Mouse (Mus musculus): Measurements from ENCODE around the gene Ldb2.

Gene Ldb2

DNA sequence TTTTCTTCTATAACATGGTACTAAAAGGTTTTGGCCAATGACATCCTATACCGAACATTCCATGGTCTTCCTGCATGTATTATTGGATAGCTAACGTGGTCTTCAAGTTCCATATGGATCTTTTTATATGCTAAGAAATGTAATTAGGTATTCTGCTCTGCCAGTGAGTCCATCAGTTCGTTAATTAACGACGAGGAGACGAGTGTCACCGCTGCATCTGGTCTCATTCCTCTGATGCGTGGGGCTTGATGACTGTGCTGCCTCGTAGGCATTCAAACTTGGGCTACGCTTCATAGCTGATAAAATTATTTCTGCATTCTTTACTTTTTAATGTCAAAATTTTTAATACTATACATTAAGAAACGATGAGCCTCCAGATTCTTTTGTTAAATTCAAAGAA, 251.0 kb downstream of the Ldb2 start:
- no peak for DNase-seq (ENCODE audit: low read depth, low spot score)

DNA sequence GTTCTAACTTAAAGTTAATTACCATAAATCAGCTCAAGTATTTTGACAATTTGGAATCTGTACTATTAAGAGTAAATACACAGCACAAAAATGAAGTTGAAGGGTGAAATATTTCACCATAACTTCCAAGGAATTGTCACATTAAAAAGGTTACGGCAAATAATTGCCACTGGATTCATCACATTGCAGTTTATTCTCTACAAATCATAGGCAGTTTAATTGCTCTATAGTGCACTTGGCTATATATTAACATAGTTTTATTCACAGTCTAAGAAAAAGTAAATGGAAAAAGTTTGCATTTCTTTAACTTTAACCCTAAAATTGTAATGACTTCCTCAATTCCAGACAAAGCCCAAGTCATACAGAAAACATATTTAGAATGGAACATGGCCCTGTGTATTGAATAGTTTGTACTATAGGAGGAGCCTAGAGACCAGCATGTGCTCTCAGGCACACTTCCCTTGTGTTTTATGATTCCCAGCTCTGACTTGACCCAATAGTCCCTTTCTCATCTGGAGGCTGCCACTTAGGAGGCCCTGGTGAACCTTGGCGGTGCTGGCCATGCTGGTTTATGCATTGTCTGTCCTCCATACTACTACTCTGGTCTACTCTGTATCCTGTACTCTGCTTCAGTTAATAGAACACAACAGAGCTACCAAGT, 255.9 kb downstream of the Ldb2 start:
- no peak for DNase-seq (ENCODE audit: low read depth, low spot score)

DNA sequence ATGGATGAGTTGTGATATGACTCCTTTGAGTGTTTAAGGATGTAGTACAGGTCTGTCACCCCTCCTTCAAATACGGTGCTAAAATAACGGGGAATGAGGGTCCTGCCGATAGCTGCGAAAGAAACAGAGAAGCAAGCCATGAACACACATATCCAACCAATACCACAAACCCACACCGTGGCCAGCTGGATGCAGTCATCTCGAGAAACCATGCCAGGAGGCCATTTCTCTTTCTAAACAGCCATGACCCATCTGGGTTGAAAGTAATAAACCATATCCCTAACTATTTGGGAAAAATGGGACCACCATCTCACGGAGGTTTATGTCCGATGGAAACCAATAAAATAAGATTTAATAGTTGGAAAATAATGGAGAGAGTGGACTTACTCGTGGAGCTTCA, 257.7 kb downstream of the Ldb2 start:
- DNase-seq (ENCODE audit: low read depth, low spot score): no peak

DNA sequence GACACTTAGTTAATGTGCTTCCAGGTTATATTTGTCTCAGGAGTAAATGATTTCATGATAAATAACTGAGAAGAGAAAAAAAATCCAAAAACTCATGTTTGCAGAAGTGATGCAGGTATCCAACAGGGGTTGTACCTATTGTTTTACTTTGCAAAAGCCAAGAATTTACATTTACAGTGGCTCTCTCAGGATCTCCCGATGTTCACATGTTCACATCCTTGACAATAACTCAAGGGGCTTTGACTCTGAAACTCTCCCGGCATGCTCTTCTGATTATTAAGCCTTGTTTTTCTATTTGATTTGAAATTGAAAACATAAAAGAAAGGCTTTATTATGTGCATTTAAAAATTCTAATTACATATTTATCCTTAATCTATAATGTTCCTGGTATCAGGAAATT, 260.8 kb downstream of the Ldb2 start:
- no peak for DNase-seq (ENCODE audit: low read depth, low spot score)

DNA sequence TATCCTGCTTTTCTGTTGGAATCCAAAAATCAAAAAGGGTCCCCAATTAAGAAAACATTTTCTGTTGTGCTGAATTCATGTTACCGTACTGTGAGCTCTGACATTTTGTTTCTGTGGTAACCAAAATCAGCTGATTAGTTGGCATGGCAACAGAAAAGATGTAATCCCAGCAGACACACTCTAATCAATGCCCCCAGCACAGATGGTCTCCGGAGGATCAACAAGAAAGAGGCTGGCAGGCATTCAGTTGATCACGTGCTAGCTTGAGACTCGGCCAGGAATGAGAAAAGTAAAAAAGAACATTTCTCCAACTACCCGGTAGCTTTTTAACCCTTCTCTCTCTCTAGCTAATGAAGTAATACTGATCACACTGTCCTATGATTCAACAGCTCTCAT, 261.5 kb downstream of the Ldb2 start:
- DNase-seq (ENCODE audit: low read depth, low spot score): no peak

DNA sequence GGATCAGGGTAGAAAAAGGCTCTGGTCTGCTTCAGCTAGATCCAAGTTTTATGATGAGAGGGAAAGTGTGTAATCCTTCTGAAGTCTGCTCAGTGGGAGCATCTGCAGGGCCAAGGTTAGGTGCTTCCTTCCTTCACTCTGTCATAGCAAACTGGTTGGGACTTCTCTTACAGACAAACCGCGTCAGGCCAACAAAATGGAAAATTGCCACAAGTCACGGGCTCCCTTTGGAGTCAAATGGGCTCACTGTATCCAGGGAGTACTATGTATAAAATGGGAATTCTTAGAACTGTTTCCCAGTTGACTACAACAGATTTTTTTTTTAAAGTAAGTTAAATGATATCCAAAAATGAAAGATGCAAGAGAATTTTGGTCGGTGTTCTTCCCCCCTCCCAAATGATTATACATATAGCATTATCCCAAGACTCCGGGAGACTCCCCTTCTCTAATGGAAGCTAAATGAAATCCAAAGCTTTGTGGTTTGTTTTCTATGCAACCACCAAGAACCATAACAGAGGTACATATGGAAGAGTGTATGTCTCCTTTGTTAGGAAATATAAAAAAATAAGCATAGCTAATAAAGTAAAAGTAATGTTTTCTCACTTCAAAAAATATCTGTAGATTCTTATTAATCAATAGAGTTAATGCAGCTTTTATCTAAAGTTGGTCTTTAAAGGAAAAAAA, 262.0 kb downstream of the Ldb2 start:
- no peak for DNase-seq (ENCODE audit: low read depth, low spot score)

DNA sequence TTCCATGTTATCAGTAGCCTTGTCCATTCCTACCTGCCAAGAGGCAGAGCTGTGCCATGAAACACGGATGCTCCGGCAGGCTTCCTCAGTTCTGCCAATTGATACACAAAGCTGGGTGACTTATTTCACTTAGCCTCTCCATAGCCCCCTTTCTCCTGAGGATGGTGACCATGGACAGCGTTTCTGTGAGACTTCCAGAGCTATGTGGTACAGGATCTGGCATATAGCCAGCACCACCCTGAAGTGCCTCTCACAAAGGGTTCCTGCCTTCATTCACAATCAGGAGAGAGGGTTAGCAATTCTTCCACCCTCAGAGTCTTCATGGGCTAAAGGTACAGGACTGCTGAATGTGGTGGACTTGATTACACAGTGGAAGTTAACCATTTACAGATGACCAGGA, 270.0 kb downstream of the Ldb2 start:
- no peak for DNase-seq (ENCODE audit: low read depth, low spot score)

DNA sequence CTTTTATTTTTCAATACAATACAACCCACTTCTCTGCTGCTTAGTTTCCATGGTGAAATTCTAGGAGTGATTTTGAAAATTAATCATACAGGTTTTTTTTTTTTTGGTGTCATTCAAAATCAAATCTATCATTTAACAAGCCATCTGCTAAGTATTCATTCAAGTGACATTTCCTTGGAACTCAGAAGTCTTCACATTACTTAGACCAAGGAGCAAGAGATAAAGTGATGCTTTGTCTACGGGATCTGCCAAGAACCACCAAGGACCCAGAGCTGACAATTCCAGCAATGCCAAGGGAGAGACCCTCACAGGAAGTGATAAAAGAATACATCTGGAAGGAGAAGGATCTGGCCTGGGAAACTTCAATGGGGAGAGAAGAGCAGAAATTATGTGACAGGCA, 270.5 kb downstream of the Ldb2 start:
- DNase-seq (ENCODE audit: low read depth, low spot score): no peak

DNA sequence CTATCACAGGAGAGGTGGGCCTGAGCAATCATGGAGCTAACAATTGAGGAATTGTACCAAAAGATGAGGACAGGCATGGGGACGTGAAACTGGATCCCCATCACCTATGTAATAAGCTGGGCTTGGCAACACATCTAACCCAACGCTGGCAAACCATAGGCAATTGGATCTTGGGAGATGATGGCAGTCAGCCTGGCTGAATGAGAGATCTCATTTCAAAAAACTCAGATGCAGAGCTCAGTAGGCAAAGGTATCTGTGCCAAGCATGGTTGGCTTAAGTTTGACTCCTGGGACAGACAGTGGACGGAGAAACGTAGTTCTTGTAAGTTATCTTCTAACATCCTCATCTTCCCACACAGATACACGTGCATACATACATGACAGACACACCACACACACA, 294.3 kb downstream of the Ldb2 start:
- DNase-seq (ENCODE audit: low read depth, low spot score): no peak

DNA sequence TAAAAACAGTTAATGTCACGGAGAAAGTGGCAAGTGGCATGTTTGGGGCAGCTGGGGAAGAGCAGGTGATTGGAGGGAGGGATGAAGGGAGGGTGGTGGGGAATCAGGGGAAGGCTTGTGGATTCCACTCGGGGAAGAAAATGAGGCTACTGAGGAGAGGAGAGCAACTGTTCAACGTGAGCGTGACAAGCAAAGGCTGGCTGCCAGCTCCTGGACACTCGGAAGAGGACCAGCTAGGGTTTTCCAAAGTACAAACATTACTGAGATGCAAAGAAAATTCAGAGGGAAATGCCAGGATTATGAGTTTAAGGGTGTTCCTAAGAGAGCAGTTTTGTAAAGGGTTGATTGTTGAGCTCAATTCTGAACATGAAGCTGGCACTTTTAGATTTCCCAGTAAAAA, 294.7 kb downstream of the Ldb2 start:
- no peak for DNase-seq (ENCODE audit: low read depth, low spot score)

DNA sequence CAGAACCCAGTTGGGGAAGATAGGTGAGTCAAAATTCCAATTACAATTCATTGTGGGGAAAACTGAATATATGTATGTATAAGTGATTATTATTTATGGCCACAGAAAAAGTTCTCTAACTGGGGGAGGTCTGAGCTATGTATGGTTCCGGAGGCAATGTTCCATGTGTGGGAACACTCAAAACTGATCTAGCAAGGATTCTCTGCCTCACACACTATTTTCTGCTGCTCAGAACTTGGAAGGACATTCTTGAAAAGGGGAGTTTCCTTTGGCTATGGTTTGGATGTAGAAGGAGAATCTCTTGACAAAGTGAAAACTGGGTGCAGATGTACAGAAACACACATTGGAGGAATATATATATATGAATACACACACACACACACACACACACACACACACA, 301.3 kb downstream of the Ldb2 start:
- no peak for DNase-seq (ENCODE audit: low read depth, low spot score)

DNA sequence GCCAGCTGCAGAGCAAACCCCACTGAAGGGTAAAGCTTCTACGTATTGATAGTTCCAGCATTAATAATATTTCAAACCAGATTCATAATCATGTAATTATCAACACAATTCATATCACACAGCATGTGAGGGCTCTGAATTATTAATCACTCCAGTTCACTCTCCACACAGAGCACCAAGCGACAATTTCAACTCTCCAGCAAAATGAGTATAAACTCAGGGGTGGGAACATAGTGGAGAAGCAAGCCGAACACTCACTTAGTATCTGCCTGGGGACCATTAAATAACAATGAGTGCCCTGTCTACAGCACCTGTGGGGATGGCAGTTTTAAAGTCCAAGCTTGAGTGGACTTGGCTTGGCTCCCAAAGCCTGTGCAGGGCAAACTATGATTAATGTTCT, 302.6 kb downstream of the Ldb2 start:
- no peak for DNase-seq (ENCODE audit: low read depth, low spot score)

DNA sequence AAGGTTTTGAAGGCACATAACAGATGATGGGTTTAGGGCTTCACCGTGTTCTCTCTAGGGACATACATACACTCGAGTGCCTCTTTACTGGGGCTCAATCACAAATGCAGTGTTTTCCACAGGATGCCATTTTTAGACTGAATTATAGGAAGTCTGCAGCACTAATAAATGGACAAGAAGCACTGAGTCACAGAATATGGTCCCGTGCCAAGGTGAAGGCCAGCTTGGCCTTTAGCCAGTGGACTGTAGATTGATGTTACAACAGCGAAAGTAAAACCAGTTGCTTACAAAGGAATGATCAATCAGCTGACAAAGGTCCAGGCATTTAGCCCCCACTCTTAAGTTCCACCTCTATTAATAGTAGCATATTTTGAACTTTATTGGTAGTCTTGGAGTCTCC, 304.4 kb downstream of the Ldb2 start:
- no peak for DNase-seq (ENCODE audit: low read depth, low spot score)

DNA sequence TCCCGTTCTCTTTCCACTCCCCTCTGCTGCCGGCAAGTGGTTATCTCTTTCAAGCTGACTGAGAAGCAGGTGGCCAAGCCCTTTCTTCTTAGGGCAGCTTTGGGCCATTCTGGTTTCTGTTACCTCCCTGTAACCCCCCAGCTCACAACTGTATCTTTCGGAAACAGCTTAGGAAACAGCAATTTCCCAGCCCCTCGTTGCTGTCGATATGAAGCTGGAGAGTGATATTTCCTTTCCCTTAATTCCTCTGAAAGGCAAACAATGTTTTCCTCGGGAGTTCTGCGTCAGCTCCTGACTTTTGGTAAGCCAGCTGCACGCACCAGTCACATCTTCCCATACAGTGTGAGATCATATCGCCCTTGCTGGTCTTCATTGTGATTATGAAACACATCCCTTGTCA, 305.3 kb downstream of the Ldb2 start:
- DNase-seq (ENCODE audit: low read depth, low spot score): no peak

DNA sequence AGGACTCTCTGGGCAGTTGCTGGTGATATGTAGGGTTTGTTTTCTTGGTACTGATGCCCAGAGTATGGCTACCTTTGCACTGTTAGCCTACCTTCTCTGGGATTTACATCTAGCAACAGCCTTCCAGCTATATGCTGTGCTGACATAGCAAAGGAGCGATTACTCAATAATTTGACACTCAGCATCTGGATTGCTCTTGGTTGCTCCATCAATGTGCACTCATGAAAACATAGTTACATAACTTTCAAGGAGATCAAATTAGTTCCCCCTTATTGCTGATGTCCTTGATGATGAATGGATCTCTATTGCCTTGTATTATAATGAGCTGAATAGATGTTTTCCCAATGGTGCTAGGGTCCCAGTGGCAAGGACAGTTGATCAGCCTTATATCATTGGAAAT, 308.0 kb downstream of the Ldb2 start:
- DNase-seq (ENCODE audit: low read depth, low spot score): no peak

DNA sequence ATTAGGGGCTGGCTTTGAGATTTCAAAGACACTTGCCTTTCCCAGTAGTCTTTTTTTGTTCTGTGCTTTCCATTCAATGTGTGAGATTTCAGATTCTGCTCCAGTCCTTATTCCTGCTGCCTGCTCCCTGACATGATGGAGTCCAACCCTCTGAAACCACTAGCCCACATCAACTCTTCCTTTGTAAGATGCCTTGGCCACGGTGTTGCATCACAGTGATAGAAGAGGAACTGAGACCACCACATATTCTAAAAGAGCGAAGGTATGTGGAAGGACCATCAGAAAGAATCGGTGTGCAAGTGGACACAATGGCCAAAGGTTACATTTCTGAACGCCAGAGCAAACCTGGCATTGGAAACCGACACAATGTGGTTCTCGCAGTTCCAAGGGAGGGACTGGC, 309.0 kb downstream of the Ldb2 start:
- DNase-seq (ENCODE audit: low read depth, low spot score): no peak

DNA sequence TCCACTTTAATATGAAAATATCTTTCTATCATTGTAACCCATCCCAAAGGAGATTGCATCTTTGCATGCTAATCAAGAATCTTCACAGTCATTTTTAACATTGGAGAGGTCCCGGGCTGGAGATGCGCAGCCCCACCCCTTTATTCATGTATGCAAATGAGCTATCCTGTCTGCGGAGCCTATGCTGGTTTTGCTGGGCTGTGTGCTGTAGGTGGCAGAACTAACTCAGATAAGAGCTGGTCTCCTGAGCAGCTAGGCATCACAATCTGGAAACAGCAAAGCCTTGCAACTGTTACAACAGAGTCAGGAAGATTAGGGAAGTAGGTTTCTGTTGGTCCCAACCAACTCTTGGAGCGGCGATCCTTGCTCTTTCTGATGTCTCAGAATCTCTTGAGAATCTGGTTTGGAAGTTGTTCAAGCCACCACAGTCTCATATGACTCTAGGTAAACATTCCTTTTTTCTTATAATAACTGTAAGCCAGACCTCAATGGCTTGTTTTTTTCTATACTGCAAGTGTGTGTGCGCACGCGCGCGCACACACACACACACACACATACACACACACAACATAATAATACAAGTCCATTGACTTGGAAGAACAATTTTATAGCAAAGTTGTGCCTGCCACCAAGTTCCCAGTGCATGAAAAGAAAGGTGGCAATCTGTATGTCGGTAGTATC, 315.9 kb downstream of the Ldb2 start:
- DNase-seq (ENCODE audit: low read depth, low spot score): no peak

DNA sequence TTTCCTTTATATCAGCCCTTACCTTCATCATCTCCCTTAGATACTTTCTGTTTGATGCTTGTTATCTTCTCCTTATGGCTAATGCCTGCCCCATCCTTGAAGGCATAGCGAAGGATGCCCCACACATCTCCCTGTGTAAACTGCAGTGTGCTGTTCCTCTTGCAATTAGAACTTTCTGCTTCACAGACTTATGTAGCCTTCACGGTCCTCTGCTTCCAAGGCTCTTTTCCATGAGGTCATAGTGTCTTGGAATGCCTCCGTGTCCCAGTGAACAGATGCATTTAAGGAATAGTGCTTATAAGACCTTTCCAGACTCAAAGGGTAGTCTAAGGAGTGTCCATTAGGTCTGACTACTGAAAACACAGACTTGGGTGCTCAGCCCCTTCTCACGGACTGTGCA, 318.1 kb downstream of the Ldb2 start:
- DNase-seq (ENCODE audit: low read depth, low spot score): no peak

DNA sequence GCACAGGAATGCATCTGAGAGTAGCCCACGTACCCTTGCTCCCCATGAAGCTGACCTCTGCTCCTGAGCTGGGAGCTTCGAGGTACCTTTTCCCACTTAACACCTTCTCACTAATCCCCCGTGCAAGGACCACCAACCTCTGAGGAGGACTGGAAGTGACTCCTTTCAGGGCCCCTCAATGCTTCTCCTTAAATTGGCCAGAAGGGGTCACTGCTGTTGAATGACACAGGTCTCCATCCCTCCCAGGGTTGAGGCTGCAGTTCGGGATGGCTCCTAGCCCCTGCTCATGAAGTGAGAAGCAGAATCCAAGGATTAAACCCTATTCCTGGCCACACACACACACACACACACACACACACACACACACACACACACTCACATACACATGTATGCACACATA, 323.1 kb downstream of the Ldb2 start:
- DNase-seq (ENCODE audit: low read depth, low spot score): no peak

DNA sequence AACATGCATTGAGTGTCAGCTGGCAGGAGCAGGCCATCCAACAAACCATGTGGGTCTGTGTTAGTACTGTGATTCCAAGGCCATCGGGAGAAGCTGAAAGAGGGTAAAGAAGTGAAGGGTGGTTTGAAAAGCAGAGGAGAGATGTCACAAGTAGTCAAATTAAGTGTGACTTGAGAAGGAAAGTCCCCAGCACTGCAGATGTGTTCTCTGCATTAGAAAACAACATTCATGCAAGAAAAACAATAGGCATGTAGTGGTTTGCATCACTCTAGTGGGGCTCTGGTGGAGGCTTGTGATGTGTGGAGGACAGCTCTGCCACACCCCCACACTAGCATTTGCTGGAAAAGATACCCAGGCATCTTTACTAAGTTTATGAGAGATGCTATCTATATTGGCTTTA, 323.9 kb downstream of the Ldb2 start:
- DNase-seq (ENCODE audit: low read depth, low spot score): no peak

DNA sequence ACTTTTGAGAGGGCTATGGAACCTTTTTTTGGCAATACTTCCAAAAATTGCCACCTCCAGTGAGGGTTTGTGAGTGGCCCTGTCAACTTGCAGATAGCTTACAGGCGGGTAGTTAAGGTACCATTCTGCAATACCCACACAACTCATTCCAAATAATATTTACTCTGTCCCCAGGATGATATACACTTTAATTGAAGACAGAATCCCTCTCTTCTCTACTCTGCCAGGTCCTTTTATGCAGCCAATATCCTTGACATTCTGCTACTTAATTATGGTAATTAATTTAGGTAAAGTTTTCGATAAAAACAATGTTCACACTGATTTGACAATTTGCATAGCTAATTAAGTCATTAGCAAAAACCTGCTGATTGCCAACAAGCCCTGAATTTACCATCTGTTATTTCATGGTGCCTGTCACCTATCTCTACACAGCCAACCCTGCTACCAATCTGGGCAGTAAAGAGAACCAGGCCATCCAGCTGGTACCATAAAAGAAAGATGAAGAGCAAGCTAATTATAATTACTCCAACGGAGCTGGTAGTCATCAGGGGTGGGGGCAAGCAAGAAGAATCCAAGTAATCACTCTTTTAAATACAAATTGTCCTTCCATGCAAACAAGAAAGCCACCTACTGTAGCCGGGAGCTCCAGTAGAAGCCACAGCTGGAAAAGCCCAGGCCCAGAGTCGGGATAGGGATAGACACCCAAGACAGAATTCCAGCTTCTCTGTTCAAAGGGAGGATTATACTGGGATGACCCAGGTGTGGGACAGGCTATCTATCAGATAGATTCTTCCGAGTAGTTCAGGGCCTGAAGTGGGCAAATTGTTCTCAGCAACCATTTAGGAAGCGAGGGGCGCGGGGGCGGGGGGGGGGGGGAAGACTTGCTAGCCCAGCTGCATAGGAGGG, 325.4 kb downstream of the Ldb2 start:
- DNase-seq (ENCODE audit: low read depth, low spot score): no peak

DNA sequence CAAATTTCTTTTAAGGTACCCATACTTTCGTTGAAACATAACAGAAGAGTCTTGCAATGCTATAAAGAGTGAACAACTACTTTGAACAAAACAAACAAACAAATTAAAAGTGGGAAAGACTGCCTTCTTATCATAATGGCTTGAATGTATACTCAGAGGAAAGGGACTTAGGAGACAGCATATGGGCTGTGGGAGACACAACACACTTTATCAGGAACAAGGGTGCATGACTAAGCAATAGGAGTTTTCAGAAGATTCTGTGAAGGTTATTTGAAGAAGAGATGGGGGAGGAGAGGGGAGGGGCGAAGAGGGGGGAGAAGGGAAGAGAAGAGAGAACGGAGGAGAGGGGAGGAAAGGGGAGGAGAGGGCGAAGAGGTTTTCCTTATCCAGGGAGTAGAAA, 334.2 kb downstream of the Ldb2 start:
- no peak for DNase-seq (ENCODE audit: low read depth, low spot score)
